Mouse (Mus musculus) heart, adult 8-10 months (tissue): ENCODE measurements around the gene Slc22a22. TPM values are rescaled to one million over a fixed set of nuclear protein-coding genes. Genes with fewer than 3 reads are reported as not detected.
A peak's percentile ranks its signal among the peaks of the same experiment; 100 is the strongest.
"Not testable (repeated sequence)": the region's sequence is repeated elsewhere in the genome, so short reads cannot be mapped to it uniquely, and the experiment has no call there.

ENCODE experiments used
- DNase-seq: peaks from one replicate; pipeline ENCODE4 v3.0.0; 2022; ENCODE audit warnings: low spot score
- total RNA-seq, 4 experiments: library from RNA; stranded (reverse); gene quantifications; 2 replicates each; pipeline ENCODE4 v1.2.4; 2022

Gene Slc22a22
- total RNA-seq, 4 experiments from 2014 or later = not detected

DNA sequence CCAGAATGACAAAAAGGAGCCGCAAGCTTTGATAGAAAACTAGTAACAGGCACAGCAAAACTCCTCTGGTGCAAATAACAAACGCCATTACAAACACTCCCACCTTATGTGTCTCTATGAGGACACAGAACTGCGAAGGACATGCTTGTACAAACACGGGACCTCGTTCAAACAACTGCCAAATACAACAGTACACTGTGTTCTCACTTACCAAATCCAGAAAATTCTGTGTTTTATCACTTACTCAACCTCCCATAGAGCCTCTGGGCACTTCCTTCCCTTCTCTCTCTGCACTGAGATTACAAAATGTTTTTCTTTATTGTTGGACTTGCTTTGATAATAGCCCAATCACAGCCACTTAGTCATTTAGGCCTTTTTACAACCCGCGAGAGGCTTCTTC, 97.0 kb downstream of the Slc22a22 start:
- peak; percentile 6 for DNase-seq

DNA sequence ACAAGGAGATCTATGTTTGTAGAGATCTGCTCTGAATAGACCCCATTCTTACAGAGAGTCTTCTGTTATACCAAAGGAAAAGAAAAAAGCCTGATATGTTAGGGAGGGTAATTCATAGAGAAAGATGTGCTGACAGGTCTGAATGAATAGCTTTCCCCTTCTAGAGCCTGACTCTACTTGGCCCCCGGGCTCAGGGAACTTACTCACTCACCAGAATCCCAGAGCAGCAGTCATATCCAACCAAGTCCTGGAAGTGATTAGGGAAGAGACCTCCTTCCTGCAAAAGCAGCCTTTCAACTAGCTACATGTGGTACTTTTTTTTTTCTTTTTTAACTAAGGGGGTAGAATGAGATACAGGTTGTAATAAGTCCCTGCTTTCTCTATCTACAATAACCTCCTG, 111.0 kb downstream of the Slc22a22 start:
- no peak for DNase-seq

DNA sequence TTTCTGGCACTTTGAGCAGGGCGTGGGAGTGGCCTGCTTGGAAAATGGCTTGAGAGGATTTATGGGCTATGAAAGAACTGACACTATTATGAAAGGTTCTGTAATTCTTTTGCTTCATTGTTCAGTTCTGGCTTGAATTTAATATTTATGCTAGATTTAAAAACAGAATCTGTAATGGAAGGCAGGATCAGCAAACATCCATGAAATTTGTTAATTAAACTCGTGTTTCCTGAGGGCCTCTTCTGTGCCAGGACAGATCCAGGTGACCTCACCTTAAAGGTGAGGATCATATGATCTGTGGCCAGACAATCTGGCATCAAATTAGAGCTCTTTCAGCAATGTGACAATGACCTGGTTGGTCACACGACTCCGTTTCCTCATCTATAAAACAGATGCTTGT, 122.1 kb downstream of the Slc22a22 start:
- DNase-seq = no peak

DNA sequence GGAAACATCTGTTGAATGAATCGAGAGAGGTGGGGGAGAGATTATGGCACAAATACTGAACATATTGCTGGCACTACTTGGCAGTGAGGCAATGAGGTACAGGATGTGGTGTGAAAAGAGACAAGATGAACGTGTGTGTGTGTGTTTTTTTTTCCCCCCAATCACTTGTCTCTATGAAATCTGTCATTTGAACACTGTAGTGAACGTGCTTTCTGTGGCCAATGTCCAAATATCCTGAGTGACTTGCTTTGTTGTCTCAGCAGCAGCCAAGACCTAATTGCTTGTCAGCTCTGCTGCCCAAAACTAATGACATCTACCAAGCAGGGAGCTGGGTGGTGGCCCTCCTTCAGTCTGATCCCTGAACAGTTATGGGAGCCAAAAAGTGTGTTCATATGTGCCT, 136.9 kb downstream of the Slc22a22 start:
- DNase-seq = no peak

DNA sequence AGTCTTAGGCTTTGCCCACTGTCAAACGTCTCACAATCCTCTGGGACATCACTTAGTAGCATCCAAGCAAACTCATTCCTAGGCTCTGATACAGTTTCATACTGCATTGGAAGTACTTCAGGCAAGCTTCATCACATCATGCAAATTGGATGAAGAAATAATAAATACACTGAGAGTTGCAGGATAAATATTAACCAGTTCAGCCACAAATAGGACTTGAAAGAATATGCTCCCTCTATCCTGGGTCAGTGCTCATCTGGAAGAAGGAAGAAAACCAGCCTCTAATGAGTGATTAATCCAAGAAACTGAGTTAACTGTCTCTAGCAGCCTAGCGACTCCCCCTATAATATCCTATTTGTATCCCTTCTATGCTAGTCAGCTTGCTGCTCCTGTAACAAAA, 146.1 kb downstream of the Slc22a22 start:
- no peak for DNase-seq

DNA sequence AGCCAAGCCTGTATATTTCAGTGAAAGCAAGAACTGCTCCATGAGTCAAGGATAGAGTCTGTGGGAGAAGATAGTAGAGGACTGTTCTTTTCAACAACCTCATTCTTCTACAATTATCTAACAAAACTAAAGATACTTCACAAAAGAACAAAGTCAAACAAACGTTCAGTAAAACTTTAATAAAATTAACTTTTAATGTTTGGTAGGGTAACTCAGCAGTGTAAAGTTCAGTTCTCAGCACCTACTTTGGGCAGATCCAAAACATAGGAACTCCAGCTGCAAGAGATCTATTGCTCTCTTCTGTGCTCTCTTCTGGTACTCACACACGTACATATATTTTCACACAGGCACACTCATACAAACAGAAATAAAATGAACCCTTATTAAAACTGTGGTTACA, 159.4 kb downstream of the Slc22a22 start:
- no peak for DNase-seq

DNA sequence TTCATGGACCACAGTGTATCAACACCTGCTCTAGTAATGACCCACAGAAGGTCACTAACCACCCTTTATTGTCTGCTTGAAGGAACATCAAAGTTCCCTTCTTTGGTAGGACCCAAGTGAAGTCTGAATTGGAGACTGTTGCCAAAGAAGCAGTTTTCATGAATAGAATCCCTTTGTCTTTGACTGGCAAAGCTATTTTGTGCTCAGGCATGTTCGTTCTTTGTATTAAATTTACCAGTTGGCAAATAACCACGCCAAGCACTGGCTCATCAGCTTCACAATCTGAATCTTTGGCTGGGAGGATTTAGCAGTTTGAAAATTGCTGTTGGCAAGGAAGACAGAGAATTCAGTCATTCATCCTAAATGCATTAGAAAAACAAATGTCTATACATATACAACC, 160.9 kb downstream of the Slc22a22 start:
- no peak for DNase-seq

DNA sequence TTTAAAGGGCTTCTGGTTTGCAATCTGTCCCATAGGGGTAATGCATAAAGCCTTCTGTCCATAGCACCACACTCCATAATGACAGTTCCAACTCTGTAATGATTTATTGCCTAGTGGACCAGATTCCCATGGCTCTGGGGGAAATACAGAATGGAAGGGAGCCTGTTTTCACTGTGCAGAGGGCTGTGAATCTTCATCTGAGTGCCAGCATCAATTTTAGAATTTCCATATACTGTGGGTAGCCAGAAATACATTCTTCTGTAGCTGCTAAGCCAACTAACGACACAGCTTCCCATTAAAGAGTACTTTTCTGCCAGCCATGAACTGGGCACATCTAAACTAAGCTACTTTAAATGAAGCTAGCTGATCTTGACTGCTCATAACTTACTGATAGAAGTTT, 174.7 kb downstream of the Slc22a22 start:
- DNase-seq = no peak

DNA sequence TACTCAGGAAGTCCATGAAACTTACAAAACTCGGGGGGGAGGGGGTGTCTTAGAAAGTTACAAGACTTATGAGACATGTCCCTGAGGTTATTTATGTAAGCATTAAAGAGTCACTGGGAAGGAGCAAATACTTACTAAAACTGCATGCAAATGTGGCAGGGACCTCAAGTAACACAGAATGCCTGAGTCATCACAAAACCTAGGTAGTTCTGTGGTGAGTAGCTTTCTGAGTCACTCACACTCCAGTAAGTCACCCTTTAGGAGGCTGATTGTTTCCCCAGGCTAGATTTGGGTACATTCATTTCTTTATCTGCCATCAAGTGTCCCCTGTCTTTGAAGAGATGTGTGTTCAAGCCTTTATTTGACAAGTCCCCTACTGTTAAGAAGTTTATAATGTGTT, 198.9 kb downstream of the Slc22a22 start:
- DNase-seq = no peak

DNA sequence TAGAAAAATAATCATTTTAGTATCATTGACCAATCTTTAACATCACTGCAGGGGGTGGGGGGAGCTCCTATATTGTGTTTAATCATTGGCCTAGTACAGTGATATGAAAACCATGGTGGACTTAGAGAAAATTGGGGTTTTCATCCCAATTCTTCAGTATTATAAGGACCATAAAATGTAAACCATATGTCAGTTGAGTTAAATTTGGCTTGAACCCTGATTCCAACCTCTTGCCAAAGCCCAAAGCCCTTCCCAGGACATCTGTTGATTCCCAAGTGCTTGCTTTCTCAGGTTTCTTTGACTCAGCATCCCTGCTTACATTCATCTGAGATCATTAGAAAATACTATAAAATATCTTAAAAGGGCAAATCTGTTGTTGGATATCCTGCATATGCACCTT, 201.0 kb downstream of the Slc22a22 start:
- no peak for DNase-seq

DNA sequence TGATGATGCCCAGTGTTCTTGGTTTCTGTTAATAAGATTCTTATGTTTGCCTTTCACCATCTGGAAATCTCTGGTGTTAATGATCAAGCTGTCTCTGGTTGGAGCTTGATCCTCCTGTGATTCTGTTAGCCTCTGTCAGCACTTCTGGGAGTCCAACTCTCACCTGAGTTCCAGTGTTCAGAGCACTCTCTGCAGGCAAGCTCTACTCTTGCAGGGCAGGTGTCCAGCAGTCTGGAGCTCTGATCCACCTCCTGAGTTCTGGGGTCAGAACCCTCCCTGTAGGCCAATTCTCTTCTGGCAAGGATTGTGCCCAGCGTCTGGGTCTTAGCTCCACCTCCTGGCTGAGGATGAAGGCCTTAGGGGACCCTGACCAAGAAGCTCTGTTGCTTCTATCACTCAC, 237.4 kb downstream of the Slc22a22 start:
- DNase-seq = not testable (repeated sequence)

DNA sequence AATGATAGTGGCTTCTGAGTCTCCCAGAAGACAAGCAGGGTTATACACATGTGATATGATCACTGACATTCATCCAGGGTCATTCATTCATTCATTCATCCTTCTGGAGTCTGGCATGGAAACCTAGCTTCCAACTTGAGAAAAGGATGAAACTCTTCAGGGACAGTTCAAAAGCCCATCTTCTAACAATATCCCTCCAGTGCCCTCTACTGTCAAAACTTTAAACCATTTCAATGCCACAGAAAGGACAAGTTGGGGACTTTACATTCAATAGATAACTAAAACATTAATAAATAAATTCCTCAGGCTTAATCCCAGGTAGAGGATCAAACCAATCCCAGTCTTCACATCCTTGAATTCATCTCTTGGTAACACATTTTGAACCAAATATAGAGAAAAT, 247.0 kb downstream of the Slc22a22 start:
- DNase-seq = no peak

DNA sequence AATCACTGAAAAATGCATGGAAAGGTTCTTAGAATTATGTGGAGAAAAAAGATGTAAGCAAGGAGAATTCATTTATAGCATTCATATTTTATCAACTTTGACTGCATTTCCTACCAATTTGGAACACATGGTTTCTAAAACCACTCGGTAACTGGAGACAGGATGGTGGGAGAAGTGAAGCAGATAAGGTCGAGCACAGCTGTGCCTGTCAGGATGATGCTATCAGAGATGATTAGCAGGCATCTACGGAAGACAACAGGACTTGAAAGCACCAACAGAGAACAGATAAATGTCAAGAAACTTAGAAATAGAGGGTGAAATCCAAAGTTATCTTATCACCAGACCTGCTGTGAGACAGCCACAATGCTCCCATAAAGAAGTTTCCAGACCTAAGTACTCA, 272.1 kb downstream of the Slc22a22 start:
- no peak for DNase-seq

DNA sequence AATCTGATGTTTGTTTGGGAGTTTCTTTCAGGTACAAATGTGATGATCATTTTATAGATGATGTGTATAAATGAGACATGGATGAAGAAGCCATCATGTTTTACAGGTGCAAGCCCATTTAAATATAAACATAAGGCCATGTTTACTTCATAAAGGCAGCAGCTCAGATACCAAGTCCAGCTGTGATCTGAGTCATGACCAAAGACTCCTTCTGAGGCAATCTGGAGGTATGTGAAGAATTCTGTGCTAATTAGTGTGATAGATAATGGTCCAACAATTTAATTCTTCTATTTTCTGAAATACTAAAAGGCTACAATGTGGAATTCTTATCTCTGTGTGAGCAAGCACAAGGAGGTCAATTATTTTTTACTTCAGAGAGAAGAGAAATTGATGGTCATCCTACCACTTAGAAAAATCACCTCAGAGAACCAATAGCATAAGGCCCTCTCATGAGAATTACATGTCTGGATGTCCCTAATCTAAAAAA, 272.9 kb downstream of the Slc22a22 start:
- no peak for DNase-seq
